Mouse (Mus musculus): Measurements from ENCODE around the gene Zfp36l2.

Zfp36l2 gene

GRCm38 (mm10) chr17:84155029-84155338, 32.8 kb downstream of the Zfp36l2 start:
- in situ Hi-C loops (cut with MboI; ENCODE audit: low sequenced_read_pairs) = no loop called here

- in situ Hi-C loops (cut with MboI; ENCODE audit: low sequenced_read_pairs) = no loop called here
Observed at GRCm38 (mm10) chr17:84154302-84155028, 33.3 kb downstream of the Zfp36l2 start.

GRCm38 (mm10) chr17:84152976-84153786, 34.6 kb downstream of the Zfp36l2 start:
- in situ Hi-C loops (cut with MboI; ENCODE audit: low sequenced_read_pairs) = no loop called here

- in situ Hi-C loops (cut with MboI; ENCODE audit: low sequenced_read_pairs) = no loop called here
Observed at GRCm38 (mm10) chr17:84152206-84152975, 35.4 kb downstream of the Zfp36l2 start.

GRCm38 (mm10) chr17:84151306-84151705, 36.4 kb downstream of the Zfp36l2 start:
- in situ Hi-C loops (cut with MboI; ENCODE audit: low sequenced_read_pairs) = no loop called here

- in situ Hi-C loops (cut with MboI; ENCODE audit: low sequenced_read_pairs) = no loop called here
Observed at GRCm38 (mm10) chr17:84150291-84150690, 37.5 kb downstream of the Zfp36l2 start.

GRCm38 (mm10) chr17:84149566-84149965, 38.2 kb downstream of the Zfp36l2 start:
- in situ Hi-C loops (cut with MboI; ENCODE audit: low sequenced_read_pairs) = no loop called here

- in situ Hi-C loops (cut with MboI; ENCODE audit: low sequenced_read_pairs) = no loop called here
Observed at GRCm38 (mm10) chr17:84148499-84149484, 39.0 kb downstream of the Zfp36l2 start.

- in situ Hi-C loops (cut with MboI; ENCODE audit: low sequenced_read_pairs) = no loop called here
Observed at GRCm38 (mm10) chr17:84147183-84148108, 40.3 kb downstream of the Zfp36l2 start.

- in situ Hi-C loops (cut with MboI; ENCODE audit: low sequenced_read_pairs) = no loop called here
Observed at GRCm38 (mm10) chr17:84146458-84147182, 41.1 kb downstream of the Zfp36l2 start.

GRCm38 (mm10) chr17:84145826-84146287, 41.9 kb downstream of the Zfp36l2 start:
- in situ Hi-C loops (cut with MboI; ENCODE audit: low sequenced_read_pairs) = no loop called here

GRCm38 (mm10) chr17:84144762-84145599, 42.8 kb downstream of the Zfp36l2 start:
- in situ Hi-C loops (cut with MboI; ENCODE audit: low sequenced_read_pairs) = no loop called here

GRCm38 (mm10) chr17:84144130-84144529, 43.6 kb downstream of the Zfp36l2 start:
- in situ Hi-C loops (cut with MboI; ENCODE audit: low sequenced_read_pairs) = no loop called here

GRCm38 (mm10) chr17:84143219-84143844, 44.4 kb downstream of the Zfp36l2 start:
- in situ Hi-C loops (cut with MboI; ENCODE audit: low sequenced_read_pairs) = no loop called here

GRCm38 (mm10) chr17:84141691-84142090, 46.1 kb downstream of the Zfp36l2 start:
- in situ Hi-C loops (cut with MboI; ENCODE audit: low sequenced_read_pairs) = no loop called here

GRCm38 (mm10) chr17:84140822-84141507, 46.8 kb downstream of the Zfp36l2 start:
- in situ Hi-C loops (cut with MboI; ENCODE audit: low sequenced_read_pairs) = no loop called here

Measured in CH12F3 (cell line).